Mouse (Mus musculus) liver, embryonic 13.5 days (tissue): Measurements from ENCODE around the gene Tmem170. TPM values are rescaled to one million over a fixed set of nuclear protein-coding genes. Genes with fewer than 3 reads are reported as not detected.

ENCODE experiments used
- ATAC-seq: fragments of 200-750 bp; cut with Nextera tagmentation; 2 replicates; pipeline ENCODE4 v1.8.0; 2017; ENCODE audit warnings: low read depth, mild to moderate bottlenecking, moderate number of reproducible peaks, moderate library complexity
- DNase-seq: peaks from one replicate; pipeline ENCODE4 v3.0.0; 2022
- H3K27ac ChIP-seq: fragments of 300-500 bp; sonication (generic); 2 replicates; pipeline ENCODE4 v1.5.1; 2015; ENCODE audit warnings: moderate library complexity, mild to moderate bottlenecking, inconsistent platforms
- H3K27me3 ChIP-seq: fragments of 300-500 bp; sonication (generic); 2 replicates; pipeline ENCODE4 v1.6.1; 2015; ENCODE audit warnings: mild to moderate bottlenecking, inconsistent platforms
- H3K36me3 ChIP-seq: fragments of 300-500 bp; sonication (generic); 2 replicates; pipeline ENCODE4 v1.6.1; 2015; ENCODE audit warnings: mild to moderate bottlenecking, inconsistent platforms
- H3K4me1 ChIP-seq: fragments of 300-500 bp; sonication (generic); replicated peaks from 2 replicates; pipeline ENCODE4 v1.6.1; 2015; ENCODE audit warnings: inconsistent platforms
- H3K4me2 ChIP-seq: fragments of 300-500 bp; sonication (generic); 2 replicates; pipeline ENCODE4 v1.6.1; 2015; ENCODE audit warnings: inconsistent platforms, mild to moderate bottlenecking, moderate library complexity
- H3K4me3 ChIP-seq: fragments of 300-500 bp; sonication (generic); replicated peaks from 2 replicates; pipeline ENCODE4 v1.5.1; 2015; ENCODE audit warnings: mild to moderate bottlenecking, inconsistent platforms
- H3K9ac ChIP-seq: fragments of 300-500 bp; sonication (generic); 2 replicates; pipeline ENCODE4 v1.6.1; 2015; ENCODE audit warnings: mild to moderate bottlenecking, inconsistent platforms
- H3K9me3 ChIP-seq: fragments of 300-500 bp; sonication (generic); replicated peaks from 2 replicates; pipeline ENCODE4 v1.6.1; 2016; ENCODE audit warnings: inconsistent platforms
- WGBS: fragments of 180-500 bp; shearing (Covaris S2); methylation state at CpG from one replicate; pipeline ENCODE4 v1.1.7; 2015; ENCODE audit not compliant: insufficient replicate concordance; 5-methylcytosine and 5-hydroxymethylcytosine counted together
- polyA plus RNA-seq: library from polyadenylated mRNA; unstranded; fragments of >200 nt; fragmentation: Nextera tagmentation; extraction: Ambion mirVana; gene quantifications from 2 replicates; pipeline ENCODE4 v1.2.1, GENCODE M21; 2015

The Tmem170 gene
- 4.3 and 5.4 TPM in 2 replicates for polyA plus RNA-seq

DNA sequence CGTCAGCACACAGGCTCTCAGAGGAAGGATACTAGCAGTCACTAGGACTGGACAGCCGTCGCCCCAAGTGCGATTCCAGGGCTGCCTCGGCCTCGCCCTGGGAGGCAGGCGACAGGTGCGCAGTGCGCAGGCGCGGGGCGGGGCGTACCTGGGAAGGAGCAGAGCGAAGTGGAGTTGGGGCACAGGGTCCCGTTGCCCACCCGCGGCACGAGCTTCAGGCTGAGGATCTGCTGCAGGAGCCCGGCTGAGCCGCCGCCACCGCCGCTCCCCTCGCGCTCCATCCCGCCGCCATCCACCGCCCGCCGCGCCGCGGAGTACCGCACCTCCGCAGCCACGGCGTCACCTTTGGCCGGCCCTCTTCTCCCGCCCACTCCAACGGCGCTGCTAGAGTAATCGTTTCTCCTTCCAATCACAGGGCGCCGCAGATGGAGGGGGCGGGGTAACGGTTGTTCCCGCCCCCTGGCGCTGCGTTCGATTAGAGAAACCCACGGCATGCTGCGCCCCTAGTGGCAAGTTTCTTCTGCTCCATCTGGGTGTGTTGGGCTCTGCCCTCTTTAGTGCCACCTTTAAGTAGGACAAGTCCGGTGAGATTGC lies at the start of gene Tmem170:
TSS of gene Tmem170 (minus strand) at position 396 of the 594 bp plus-strand sequence.
- under 1% methylated on average over 52 of the region's 53 CpGs for WGBS
- Histone ChIP-seq H3K4me1 (peaks cover 26% of the 10 kb centered on the region), H3K9ac (peak within 1 kb of the TSS; percentile 84), H3K4me2 (peak within 1 kb of the TSS; percentile 92), H3K27me3 (no peaks in the 10 kb centered on the region), H3K9me3 (no peaks in the 10 kb centered on the region), H3K27ac (peak within 1 kb of the TSS; percentile 82), H3K36me3 (0 out of 2 replicates have a peak, but pooled peaks cover 4% of the 10 kb centered on the region), H3K4me3 (peak within 1 kb of the TSS; percentile 88)
- ATAC-seq (peak; percentile 99), DNase-seq (peak; percentile 95)

DNA sequence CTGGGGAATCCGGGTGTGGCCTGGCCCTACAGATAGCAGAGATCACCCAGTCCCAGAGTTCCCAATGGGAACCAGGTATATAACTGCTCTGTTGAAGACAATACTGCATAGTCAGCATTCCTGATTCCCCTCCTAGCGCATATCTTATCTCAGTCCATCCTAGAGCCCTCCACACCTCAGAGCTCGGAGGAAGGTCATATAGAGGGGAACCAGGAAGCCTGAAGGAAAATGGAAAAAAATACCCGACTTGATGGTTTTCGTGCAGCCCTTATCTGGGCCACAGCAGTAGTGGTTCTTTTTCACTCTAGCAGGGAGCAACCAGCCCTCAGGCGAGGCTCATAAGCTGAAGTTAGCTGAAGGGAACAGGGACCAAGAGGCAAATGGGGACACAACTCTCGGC lies 48.4 kb upstream of the Tmem170 start:
- DNase-seq = no peak

DNA sequence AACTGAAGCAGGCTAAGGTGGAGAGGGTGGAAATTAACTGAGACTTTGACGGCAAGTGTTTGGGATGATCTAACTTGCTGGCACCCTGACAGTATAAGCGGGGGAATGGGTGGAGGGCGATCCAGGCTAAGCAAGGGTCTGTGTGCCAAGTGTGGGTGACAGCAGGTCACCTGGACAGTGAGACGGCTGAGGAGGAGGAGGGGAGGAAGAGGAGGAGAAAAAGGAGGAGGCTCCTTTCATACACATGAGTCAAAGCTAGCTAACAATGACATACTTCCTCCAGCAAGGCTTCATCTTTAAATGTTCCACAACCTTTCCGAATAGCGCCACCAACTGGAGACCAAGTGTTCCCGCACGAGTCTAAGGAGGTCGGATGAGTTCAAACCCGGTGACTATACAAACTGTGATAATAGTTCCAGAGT lies 46.8 kb upstream of the Tmem170 start:
- no peaks in the 10 kb centered on the region for H3K36me3 ChIP-seq
- no peak overlapping the region for H3K4me3 ChIP-seq
- H3K27me3 ChIP-seq = no peaks in the 10 kb centered on the region
- no peak overlapping the region for H3K27ac ChIP-seq
- WGBS = 27% methylated on average over 10 of the region's 10 CpGs
- no peaks in the 10 kb centered on the region for H3K9me3 ChIP-seq
- peak; percentile 59 for ATAC-seq
- peaks cover 28% of the 10 kb centered on the region for H3K4me1 ChIP-seq
- DNase-seq = peak; percentile 36
- H3K9ac ChIP-seq = no peak overlapping the region
- H3K4me2 ChIP-seq = no peak overlapping the region

More for the DNA sequence above, 48.4 kb upstream of the Tmem170 start:
- Histone ChIP-seq H3K36me3 (no peaks in the 10 kb centered on the region), H3K4me3 (no peak overlapping the region), H3K4me2 (peak overlapping the region; percentile 6; the same call in 1 of the 2 replicates), H3K9me3 (no peaks in the 10 kb centered on the region), H3K27me3 (no peaks in the 10 kb centered on the region), H3K27ac (peak overlapping the region; percentile 78), H3K4me1 (peaks cover 41% of the 10 kb centered on the region), H3K9ac (peak overlapping the region; percentile 27; the same call in 1 of the 2 replicates)
- 26% methylated on average over 7 of the region's 7 CpGs for WGBS
- ATAC-seq = peak; percentile 1; the same call in 1 of the 2 replicates

GRCm38 (mm10) chr8:111920971-111921370 lies 44.4 kb upstream of the Tmem170 start:
- H3K27ac ChIP-seq = no peak overlapping the region
- 54% methylated on average over 4 of the region's 4 CpGs for WGBS
- H3K36me3 ChIP-seq = no peaks in the 10 kb centered on the region
- no peak for ATAC-seq
- H3K4me2 ChIP-seq = no peak overlapping the region
- peaks cover 20% of the 10 kb centered on the region for H3K4me1 ChIP-seq
- H3K27me3 ChIP-seq = no peaks in the 10 kb centered on the region
- H3K9me3 ChIP-seq = no peaks in the 10 kb centered on the region
- no peak overlapping the region for H3K9ac ChIP-seq
- no peak overlapping the region for H3K4me3 ChIP-seq
- DNase-seq = no peak

DNA sequence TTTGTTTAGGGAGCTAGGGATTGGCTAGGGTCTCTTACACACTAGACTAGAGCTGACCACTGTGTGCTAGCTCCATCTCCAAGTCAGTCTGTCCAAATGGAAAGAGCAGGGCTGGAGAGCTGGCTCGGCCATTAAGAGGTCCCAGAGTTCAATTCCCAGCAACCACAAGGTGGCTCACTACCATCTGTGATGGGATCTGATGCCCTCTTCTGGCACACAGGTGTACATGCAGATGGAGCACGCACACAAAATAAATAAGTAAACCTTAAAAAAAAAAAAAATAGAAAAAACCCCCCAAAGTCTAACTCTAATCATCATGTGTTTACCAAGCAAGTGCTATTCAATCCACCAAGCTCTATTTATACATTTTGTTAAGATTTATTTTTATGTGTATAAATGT lies 43.1 kb upstream of the Tmem170 start:
- H3K4me1 ChIP-seq = peaks cover 9% of the 10 kb centered on the region
- no peak overlapping the region for H3K27ac ChIP-seq
- WGBS = 64% methylated on average over 2 of the region's 2 CpGs
- no peaks in the 10 kb centered on the region for H3K36me3 ChIP-seq
- no peak overlapping the region for H3K4me3 ChIP-seq
- ATAC-seq (no peak), DNase-seq (no peak)
- H3K27me3 ChIP-seq = no peaks in the 10 kb centered on the region
- H3K9ac ChIP-seq = no peak overlapping the region
- no peak overlapping the region for H3K4me2 ChIP-seq
- no peaks in the 10 kb centered on the region for H3K9me3 ChIP-seq

GRCm38 (mm10) chr8:111912860-111913432 lies 36.4 kb upstream of the Tmem170 start:
- 59% methylated on average over 12 of the region's 12 CpGs for WGBS
- H3K9ac ChIP-seq = no peak overlapping the region
- H3K4me3 ChIP-seq = no peak overlapping the region
- ATAC-seq (no peak), DNase-seq (no peak)
- H3K9me3 ChIP-seq = no peaks in the 10 kb centered on the region
- peaks cover 54% of the 10 kb centered on the region for H3K27me3 ChIP-seq
- H3K4me1 ChIP-seq = no peaks in the 10 kb centered on the region
- no peaks in the 10 kb centered on the region for H3K36me3 ChIP-seq
- no peak overlapping the region for H3K4me2 ChIP-seq
- H3K27ac ChIP-seq = no peak overlapping the region

- Histone ChIP-seq H3K36me3 (no peaks in the 10 kb centered on the region), H3K9me3 (no peaks in the 10 kb centered on the region), H3K27ac (no peak overlapping the region), H3K4me2 (no peak overlapping the region), H3K4me3 (no peak overlapping the region), H3K9ac (no peak overlapping the region), H3K4me1 (no peaks in the 10 kb centered on the region), H3K27me3 (peaks cover 54% of the 10 kb centered on the region)
- DNase-seq (no peak), ATAC-seq (no peak)
- 52% methylated on average over 7 of the region's 7 CpGs for whole genome bisulfite sequencing
Measured at GRCm38 (mm10) chr8:111911572-111911971, 35.0 kb upstream of the Tmem170 start.

DNA sequence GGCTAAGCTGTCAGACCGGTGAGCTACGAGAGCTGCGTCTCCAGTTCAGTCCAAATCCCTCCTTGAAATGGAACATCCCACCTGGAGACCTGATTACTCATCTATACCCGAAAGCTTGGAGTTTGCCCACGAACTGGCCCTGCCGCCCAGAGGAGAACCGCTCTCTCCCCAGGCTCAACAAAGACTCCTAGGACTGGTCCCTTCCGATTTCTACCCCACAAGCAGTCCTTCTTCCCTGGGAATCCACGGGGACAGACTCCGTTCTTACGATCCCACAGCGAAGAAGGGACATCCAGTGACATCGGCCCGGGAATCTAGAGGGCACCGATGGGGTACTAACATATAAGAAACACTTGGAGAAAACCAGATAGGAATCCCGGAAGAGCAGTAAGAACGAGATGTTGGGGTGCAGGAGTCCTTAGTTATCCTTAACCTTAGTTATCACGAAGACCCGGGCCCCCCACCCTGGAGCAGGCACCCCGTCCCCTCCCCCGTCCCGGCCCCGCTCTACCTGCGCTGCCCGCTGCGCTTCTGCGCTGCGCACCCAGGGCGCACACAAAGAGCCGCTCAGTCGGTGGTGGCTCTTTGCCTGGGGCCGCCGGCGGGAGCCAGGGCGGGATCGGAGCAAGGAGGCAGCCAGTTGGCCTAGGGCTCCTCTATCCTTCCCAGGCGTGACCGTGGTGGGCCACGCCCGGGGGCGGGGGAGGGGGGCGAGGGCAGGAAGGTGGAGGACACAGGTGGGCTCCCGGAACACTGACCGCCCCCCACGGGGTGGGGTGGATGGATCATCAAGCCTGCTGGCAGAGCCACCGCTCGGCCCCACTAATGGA lies 33.3 kb upstream of the Tmem170 start, which contains the start of gene Chst5:
TSS of gene Chst5 (minus strand) at position 827 of the 830 bp plus-strand sequence.
- DNase-seq = no peak
- 14% methylated on average over 47 of the region's 47 CpGs for WGBS
- H3K4me3 ChIP-seq = peak within 1 kb of the TSS; percentile 1; the same call in 1 of the 2 replicates

GRCm38 (mm10) chr8:111905500-111906121 lies 29.1 kb upstream of the Tmem170 start:
- no peak overlapping the region for H3K27ac ChIP-seq
- ATAC-seq (no peak), DNase-seq (no peak)
- H3K27me3 ChIP-seq = peaks cover 36% of the 10 kb centered on the region
- H3K9me3 ChIP-seq = no peaks in the 10 kb centered on the region
- H3K9ac ChIP-seq = no peak overlapping the region
- no peak overlapping the region for H3K4me2 ChIP-seq
- no peak overlapping the region for H3K4me3 ChIP-seq
- no peaks in the 10 kb centered on the region for H3K36me3 ChIP-seq
- no peaks in the 10 kb centered on the region for H3K4me1 ChIP-seq
- WGBS = 42% methylated on average over 7 of the region's 8 CpGs

More for the DNA sequence above, 33.3 kb upstream of the Tmem170 start, which contains the start of gene Chst5:
- H3K4me2 ChIP-seq = peak within 1 kb of the TSS; percentile 23
- ATAC-seq = no peak
- no peaks in the 10 kb centered on the region for H3K4me1 ChIP-seq
- no peaks in the 10 kb centered on the region for H3K9me3 ChIP-seq
- peaks cover 57% of the 10 kb centered on the region for H3K27me3 ChIP-seq
- H3K27ac ChIP-seq = no peak within 1 kb of the TSS
- H3K9ac ChIP-seq = no peak within 1 kb of the TSS
- H3K36me3 ChIP-seq = no peaks in the 10 kb centered on the region

- H3K9me3 ChIP-seq = no peaks in the 10 kb centered on the region
- ATAC-seq (no peak), DNase-seq (no peak)
- no peak overlapping the region for H3K4me2 ChIP-seq
- H3K9ac ChIP-seq = no peak overlapping the region
- H3K36me3 ChIP-seq = no peaks in the 10 kb centered on the region
- peaks cover 16% of the 10 kb centered on the region; the same call in 1 of the 2 replicates for H3K27me3 ChIP-seq
- WGBS = 35% methylated on average over 5 of the region's 5 CpGs
- H3K4me1 ChIP-seq = no peaks in the 10 kb centered on the region
- H3K4me3 ChIP-seq = no peak overlapping the region
- no peak overlapping the region for H3K27ac ChIP-seq
Measured at GRCm38 (mm10) chr8:111902080-111902479, 25.5 kb upstream of the Tmem170 start.

DNA sequence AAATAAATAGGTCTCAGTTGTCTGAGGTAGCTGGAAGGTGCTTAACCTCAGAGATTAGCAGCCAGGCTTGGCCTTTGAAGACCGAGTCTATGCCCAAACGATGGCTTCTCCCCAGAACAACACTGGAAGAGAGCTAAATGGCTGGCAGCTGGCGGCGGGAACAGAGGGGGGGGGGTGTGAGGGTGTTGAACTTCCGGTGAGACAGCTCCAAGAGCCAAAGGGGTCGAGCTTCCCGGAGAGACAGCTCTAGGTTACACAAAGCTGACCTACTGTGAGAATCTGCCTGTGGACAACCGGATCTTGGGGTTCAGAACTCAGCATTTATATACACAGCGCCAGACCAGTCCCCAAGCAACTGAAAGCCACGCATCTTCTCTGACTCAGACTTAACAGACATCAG lies 22.0 kb upstream of the Tmem170 start:
- DNase-seq (no peak), ATAC-seq (no peak)
- H3K27me3 ChIP-seq = peaks cover 10% of the 10 kb centered on the region; the same call in 1 of the 2 replicates
- H3K4me1 ChIP-seq = no peaks in the 10 kb centered on the region
- no peak overlapping the region for H3K9ac ChIP-seq
- H3K4me3 ChIP-seq = no peak overlapping the region
- H3K9me3 ChIP-seq = no peaks in the 10 kb centered on the region
- no peaks in the 10 kb centered on the region for H3K36me3 ChIP-seq
- no peak overlapping the region for H3K4me2 ChIP-seq
- H3K27ac ChIP-seq = no peak overlapping the region
- 37% methylated on average over 10 of the region's 10 CpGs for WGBS
